Mouse (Mus musculus): ENCODE measurements at regions not wholly inside any gene's neighbourhood (a gene's known extent, or its start where the extent isn't known, plus 50 kb on each side); places are given as distances from the start of the nearest gene placed in this dataset.
"Not testable (repeated sequence)": the region's sequence is repeated elsewhere in the genome, so short reads cannot be mapped to it uniquely, and the experiment has no call there.

GRCm38 (mm10) chr5:18457771-18458170, 97.6 kb upstream of the Gnai1 start:
- no peaks in the 10 kb centered on the region for H3K36me3 ChIP-seq (ENCODE audit: insufficient read depth, low read length)
- TF ChIP-seq NANOG (IDR thresholded peaks at IDR 0.05; ENCODE audit: borderline replicate concordance, low read length), result no peak
- no peak for TF ChIP-seq CTCF (conservative IDR thresholded peaks at IDR 0.05; ENCODE audit: low read length)
- TF ChIP-seq POU5F1 (IDR thresholded peaks at IDR 0.05; ENCODE audit: borderline replicate concordance, low read length), result no peak
- H3K27me3 ChIP-seq (ENCODE audit: insufficient read depth, low read length), result no peaks in the 10 kb centered on the region
- H3K4me3 ChIP-seq (replicated peaks; ENCODE audit: low read length), result no peak overlapping the region
- peaks cover 47% of the 10 kb centered on the region for H3K9me3 ChIP-seq (ENCODE audit: low read length)
- H3K4me1 ChIP-seq (replicated peaks; ENCODE audit: low read depth, low read length), result no peaks in the 10 kb centered on the region

DNA sequence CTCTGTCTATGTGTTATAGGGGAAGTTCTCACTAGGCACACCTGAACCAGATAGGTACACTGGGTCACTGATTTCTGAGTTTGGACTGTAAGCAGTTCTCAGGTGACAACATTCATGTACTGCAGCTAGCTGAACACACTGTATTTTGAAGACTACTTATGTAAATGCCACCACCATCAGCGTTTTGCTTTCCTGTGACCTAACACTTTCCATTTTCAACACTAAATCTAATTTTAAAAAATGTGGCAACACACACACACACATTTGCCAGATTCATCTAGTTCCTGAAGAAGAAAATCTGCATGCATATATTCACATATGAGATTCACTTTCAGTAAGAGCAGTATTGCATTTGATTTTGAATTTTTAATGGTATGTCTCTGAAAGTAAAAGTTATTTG, 96.0 kb upstream of the Gnai1 start:
- peaks cover 7% of the 10 kb centered on the region for H3K36me3 ChIP-seq (ENCODE audit: insufficient read depth, low read length)
- TF ChIP-seq NANOG (IDR thresholded peaks at IDR 0.05; ENCODE audit: borderline replicate concordance, low read length) (no peak), CTCF (conservative IDR thresholded peaks at IDR 0.05; ENCODE audit: low read length) (no peak), POU5F1 (IDR thresholded peaks at IDR 0.05; ENCODE audit: borderline replicate concordance, low read length) (no peak)

DNA sequence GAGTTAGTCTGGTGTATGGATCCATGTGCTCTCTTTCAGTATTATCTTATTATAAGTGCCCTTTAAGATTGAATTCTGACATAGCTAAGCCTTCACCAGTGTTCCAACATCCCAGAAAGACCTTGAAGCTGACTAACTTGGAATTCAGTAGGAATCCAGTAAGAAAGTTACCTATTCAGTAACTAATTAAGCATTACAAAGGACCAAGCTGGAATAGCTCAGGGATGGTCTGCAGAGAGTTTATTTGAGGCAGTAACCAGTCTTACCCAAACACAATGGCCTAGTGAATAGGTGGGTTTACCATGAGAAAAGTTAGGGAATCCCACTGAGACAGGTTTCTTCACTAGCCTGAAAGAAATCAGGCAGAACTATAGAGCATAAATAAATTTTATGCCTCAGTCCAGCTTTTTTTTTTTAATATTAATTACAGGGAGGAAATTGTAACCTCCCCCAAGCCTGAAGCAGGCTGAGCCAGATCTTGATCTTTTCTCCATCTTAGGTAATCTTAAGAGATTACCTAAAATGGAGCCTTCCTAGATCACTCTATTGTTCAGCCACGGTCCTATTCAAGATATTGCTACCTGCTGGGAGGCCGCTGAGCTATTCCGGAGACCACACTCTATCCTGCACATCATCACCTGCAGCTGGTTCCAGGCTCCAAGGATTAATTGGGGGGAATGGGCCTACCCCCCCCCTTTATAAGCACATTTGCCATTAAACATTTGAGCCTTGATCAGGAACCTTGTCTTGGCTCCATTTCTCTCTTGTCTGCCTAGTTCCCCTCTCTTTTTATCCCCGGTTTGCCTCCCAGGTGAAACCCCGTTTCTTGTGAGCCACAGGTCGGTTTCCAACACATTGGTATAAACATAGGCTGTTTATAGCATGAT, 93.0 kb upstream of the Gnai1 start:
- H3K4me3 ChIP-seq (replicated peaks; ENCODE audit: low read length); H3K4me1 ChIP-seq (replicated peaks; ENCODE audit: low read depth, low read length); H3K27me3 ChIP-seq (ENCODE audit: insufficient read depth, low read length): not testable (repeated sequence)

More for the DNA sequence above, 96.0 kb upstream of the Gnai1 start:
- no peaks in the 10 kb centered on the region for H3K27me3 ChIP-seq (ENCODE audit: insufficient read depth, low read length)
- peaks cover 3% of the 10 kb centered on the region; the same call in 1 of the 2 replicates for H3K4me1 ChIP-seq (replicated peaks; ENCODE audit: low read depth, low read length)
- H3K4me3 ChIP-seq (replicated peaks; ENCODE audit: low read length), result no peak overlapping the region
- H3K9me3 ChIP-seq (ENCODE audit: low read length), result peaks cover 63% of the 10 kb centered on the region

DNA sequence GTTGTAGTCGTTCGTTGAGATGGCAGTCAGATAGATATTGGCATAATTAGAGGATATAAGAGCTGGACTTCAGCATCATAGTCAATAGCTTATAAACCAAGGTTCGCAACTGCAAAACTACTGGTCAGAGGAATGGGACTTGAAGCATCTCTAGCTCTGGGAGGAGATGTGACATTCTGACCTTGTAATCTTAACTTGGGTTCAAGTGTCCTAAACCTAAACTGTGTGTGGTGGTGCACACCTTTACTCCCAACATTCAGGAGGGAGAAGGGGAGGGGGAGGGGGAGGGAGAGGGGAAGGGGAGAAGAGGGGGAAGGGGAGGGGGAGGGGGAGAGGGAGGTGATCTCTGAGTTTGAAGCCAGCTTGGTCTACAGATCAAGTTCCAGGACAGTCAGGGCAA, 89.1 kb upstream of the Gnai1 start:
- H3K27me3 ChIP-seq (ENCODE audit: insufficient read depth, low read length), result no peaks in the 10 kb centered on the region
- H3K36me3 ChIP-seq (ENCODE audit: insufficient read depth, low read length), result peaks cover 7% of the 10 kb centered on the region
- TF ChIP-seq POU5F1 (IDR thresholded peaks at IDR 0.05; ENCODE audit: borderline replicate concordance, low read length) (no peak), CTCF (conservative IDR thresholded peaks at IDR 0.05; ENCODE audit: low read length) (no peak), NANOG (IDR thresholded peaks at IDR 0.05; ENCODE audit: borderline replicate concordance, low read length) (no peak)
- peaks cover 3% of the 10 kb centered on the region; the same call in 1 of the 2 replicates for H3K4me1 ChIP-seq (replicated peaks; ENCODE audit: low read depth, low read length)
- H3K4me3 ChIP-seq (replicated peaks; ENCODE audit: low read length), result no peak overlapping the region
- H3K9me3 ChIP-seq (ENCODE audit: low read length), result peaks cover 58% of the 10 kb centered on the region

More for the DNA sequence above, 93.0 kb upstream of the Gnai1 start:
- peaks cover 92% of the 10 kb centered on the region for H3K9me3 ChIP-seq (ENCODE audit: low read length)
- H3K36me3 ChIP-seq (ENCODE audit: insufficient read depth, low read length), result not testable (repeated sequence)

- TF ChIP-seq POU5F1 (IDR thresholded peaks at IDR 0.05; ENCODE audit: borderline replicate concordance, low read length) (no peak), NANOG (IDR thresholded peaks at IDR 0.05; ENCODE audit: borderline replicate concordance, low read length) (no peak), CTCF (conservative IDR thresholded peaks at IDR 0.05; ENCODE audit: low read length) (no peak)
- Histone ChIP-seq H3K4me1 (replicated peaks; ENCODE audit: low read depth, low read length) (peaks cover 3% of the 10 kb centered on the region; the same call in 1 of the 2 replicates), H3K9me3 (ENCODE audit: low read length) (peaks cover 48% of the 10 kb centered on the region), H3K4me3 (replicated peaks; ENCODE audit: low read length) (no peak overlapping the region), H3K27me3 (ENCODE audit: insufficient read depth, low read length) (no peaks in the 10 kb centered on the region), H3K36me3 (ENCODE audit: insufficient read depth, low read length) (peaks cover 7% of the 10 kb centered on the region)
Measured at GRCm38 (mm10) chr5:18448330-18448670, 88.1 kb upstream of the Gnai1 start.

- H3K4me3 ChIP-seq (replicated peaks; ENCODE audit: low read length), result no peak overlapping the region
- H3K9me3 ChIP-seq (ENCODE audit: low read length), result peaks cover 45% of the 10 kb centered on the region
- peaks cover 3% of the 10 kb centered on the region; the same call in 1 of the 2 replicates for H3K4me1 ChIP-seq (replicated peaks; ENCODE audit: low read depth, low read length)
- peaks cover 7% of the 10 kb centered on the region for H3K36me3 ChIP-seq (ENCODE audit: insufficient read depth, low read length)
- TF ChIP-seq POU5F1 (IDR thresholded peaks at IDR 0.05; ENCODE audit: borderline replicate concordance, low read length) (no peak), CTCF (conservative IDR thresholded peaks at IDR 0.05; ENCODE audit: low read length) (no peak), NANOG (IDR thresholded peaks at IDR 0.05; ENCODE audit: borderline replicate concordance, low read length) (no peak)
- no peaks in the 10 kb centered on the region for H3K27me3 ChIP-seq (ENCODE audit: insufficient read depth, low read length)
Measured at GRCm38 (mm10) chr5:18447665-18448329, 87.6 kb upstream of the Gnai1 start.

- H3K4me3 ChIP-seq (replicated peaks; ENCODE audit: low read length), result no peak overlapping the region
- H3K36me3 ChIP-seq (ENCODE audit: insufficient read depth, low read length), result no peaks in the 10 kb centered on the region
- no peaks in the 10 kb centered on the region for H3K4me1 ChIP-seq (replicated peaks; ENCODE audit: low read depth, low read length)
- H3K27me3 ChIP-seq (ENCODE audit: insufficient read depth, low read length), result no peaks in the 10 kb centered on the region
- TF ChIP-seq CTCF (conservative IDR thresholded peaks at IDR 0.05; ENCODE audit: low read length) (peak; percentile 45), NANOG (IDR thresholded peaks at IDR 0.05; ENCODE audit: borderline replicate concordance, low read length) (no peak)
- peaks cover 27% of the 10 kb centered on the region for H3K9me3 ChIP-seq (ENCODE audit: low read length)
Measured at GRCm38 (mm10) chr5:18445969-18446368, 85.8 kb upstream of the Gnai1 start.

GRCm38 (mm10) chr5:18439986-18440385, 79.8 kb upstream of the Gnai1 start:
- no peaks in the 10 kb centered on the region for H3K9me3 ChIP-seq (ENCODE audit: low read length)
- no peak for TF ChIP-seq POU5F1 (IDR thresholded peaks at IDR 0.05; ENCODE audit: borderline replicate concordance, low read length)
- no peak for TF ChIP-seq CTCF (conservative IDR thresholded peaks at IDR 0.05; ENCODE audit: low read length)
- no peak for TF ChIP-seq NANOG (IDR thresholded peaks at IDR 0.05; ENCODE audit: borderline replicate concordance, low read length)
- no peaks in the 10 kb centered on the region for H3K36me3 ChIP-seq (ENCODE audit: insufficient read depth, low read length)
- no peaks in the 10 kb centered on the region for H3K27me3 ChIP-seq (ENCODE audit: insufficient read depth, low read length)
- no peak overlapping the region for H3K4me3 ChIP-seq (replicated peaks; ENCODE audit: low read length)
- H3K4me1 ChIP-seq (replicated peaks; ENCODE audit: low read depth, low read length), result no peaks in the 10 kb centered on the region
